Mouse (Mus musculus) liver, embryonic 16.5 days (tissue): Measurements from ENCODE around the gene Ube2g2. TPM values are rescaled to one million over a fixed set of nuclear protein-coding genes. Genes with fewer than 3 reads are reported as not detected.
A peak's percentile ranks its signal among the peaks of the same experiment; 100 is the strongest.

ENCODE experiments used
- ATAC-seq: fragments of 200-750 bp; cut with Nextera tagmentation; 2 replicates; pipeline ENCODE4 v1.8.0; 2017; ENCODE audit warnings: low read depth, mild to moderate bottlenecking, moderate number of reproducible peaks, moderate library complexity
- H3K27ac ChIP-seq: fragments of 300-500 bp; sonication (generic); 2 replicates; pipeline ENCODE4 v1.5.1; 2014; ENCODE audit warnings: mild to moderate bottlenecking, low read length
- H3K27me3 ChIP-seq: fragments of 300-500 bp; sonication (generic); 2 replicates; pipeline ENCODE4 v1.6.1; 2014; ENCODE audit warnings: low read depth, low read length, mixed read lengths; ENCODE audit not compliant: control insufficient read depth, insufficient read depth
- H3K36me3 ChIP-seq: fragments of 300-500 bp; sonication (generic); 2 replicates; pipeline ENCODE4 v1.6.1; 2014; ENCODE audit warnings: mild to moderate bottlenecking; ENCODE audit not compliant: control insufficient read depth, insufficient read depth
- H3K4me1 ChIP-seq: fragments of 300-500 bp; sonication (generic); 2 replicates; pipeline ENCODE4 v1.6.1; 2014; ENCODE audit warnings: low read depth, low read length, mixed read lengths; ENCODE audit not compliant: control insufficient read depth
- H3K4me2 ChIP-seq: fragments of 300-500 bp; sonication (generic); 2 replicates; pipeline ENCODE4 v1.6.1; 2014; ENCODE audit warnings: low read depth, low read length, mixed read lengths
- H3K4me3 ChIP-seq: fragments of 300-500 bp; sonication (generic); 2 replicates; pipeline ENCODE4 v1.5.1; 2014; ENCODE audit warnings: low read depth, mild to moderate bottlenecking, low read length
- H3K9ac ChIP-seq: fragments of 300-500 bp; sonication (generic); 2 replicates; pipeline ENCODE4 v1.6.1; 2014; ENCODE audit warnings: low read depth, low read length
- H3K9me3 ChIP-seq: fragments of 300-500 bp; sonication (generic); replicated peaks from 2 replicates; pipeline ENCODE4 v1.6.1; 2016; ENCODE audit warnings: low read length; ENCODE audit not compliant: control insufficient read depth
- WGBS: fragments of 180-500 bp; shearing (Covaris S2); extraction: QIAGEN DNeasy Blood & Tissue Kit; methylation state at CpG from one replicate; pipeline ENCODE4 v1.1.7; 2014; ENCODE audit not compliant: insufficient replicate concordance; 5-methylcytosine and 5-hydroxymethylcytosine counted together
- polyA plus RNA-seq: library from polyadenylated mRNA; unstranded; fragments of >200 nt; fragmentation: Nextera tagmentation; extraction: Ambion mirVana; gene quantifications from 2 replicates; pipeline ENCODE4 v1.2.1, GENCODE M21; 2015

Ube2g2 gene
- polyA plus RNA-seq, 1 experiment from 2014 or later, result 43.7 TPM

DNA sequence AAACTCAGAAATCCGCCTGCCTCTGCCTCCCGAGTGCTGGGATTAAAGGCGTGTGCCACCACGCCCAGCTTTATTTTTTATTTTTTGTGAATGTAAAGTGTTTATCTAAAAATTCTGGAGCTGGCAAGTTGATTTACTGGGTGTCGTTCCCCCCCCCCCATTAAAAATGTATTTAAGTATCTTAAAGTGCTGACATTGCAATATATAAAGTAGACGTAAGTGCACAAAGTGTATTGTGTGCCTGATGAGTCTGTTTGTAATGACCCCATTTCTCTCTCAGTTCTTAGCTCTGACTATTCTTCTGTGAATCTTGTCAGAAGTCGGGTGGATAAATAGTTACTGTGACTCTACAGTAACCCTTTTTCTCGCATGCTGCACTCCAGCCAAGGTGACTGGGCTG, 6.4 kb upstream of the Ube2g2 start:
- ATAC-seq, result no peak
- H3K9me3 ChIP-seq, result no peaks in the 10 kb centered on the region
- peaks cover 32% of the 10 kb centered on the region for H3K36me3 ChIP-seq
- H3K4me3 ChIP-seq, result no peak overlapping the region
- peaks cover 14% of the 10 kb centered on the region for H3K4me1 ChIP-seq
- no peak overlapping the region for H3K27ac ChIP-seq
- WGBS, result 84% methylated on average over 8 of the region's 8 CpGs
- H3K9ac ChIP-seq, result no peak overlapping the region
- no peak overlapping the region for H3K4me2 ChIP-seq
- H3K27me3 ChIP-seq, result no peaks in the 10 kb centered on the region

DNA sequence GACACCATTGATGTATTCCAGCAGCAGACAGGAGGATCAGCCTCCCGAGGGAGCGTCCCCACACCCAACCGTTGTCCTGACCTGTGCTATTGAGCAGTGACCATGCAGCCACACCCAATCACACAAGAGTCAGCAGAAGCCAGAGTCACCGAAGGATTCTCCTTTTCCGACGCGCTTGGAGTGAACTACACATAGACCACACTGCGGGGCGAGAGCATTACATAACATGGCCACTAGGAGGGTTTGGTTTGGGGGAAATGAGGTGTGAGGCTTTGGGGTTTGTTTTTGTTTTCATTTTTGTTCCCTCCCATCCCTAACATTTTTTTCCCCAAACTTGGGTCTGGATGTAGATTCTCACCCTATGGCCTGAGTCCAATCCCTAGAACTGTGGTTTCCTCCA, 5.9 kb upstream of the Ube2g2 start:
- H3K27me3 ChIP-seq, result no peaks in the 10 kb centered on the region
- H3K4me1 ChIP-seq, result peaks cover 9% of the 10 kb centered on the region
- H3K9me3 ChIP-seq, result no peaks in the 10 kb centered on the region
- H3K27ac ChIP-seq, result peak overlapping the region; percentile 13; the same call in 1 of the 2 replicates
- peaks cover 27% of the 10 kb centered on the region for H3K36me3 ChIP-seq
- no peak overlapping the region for H3K4me3 ChIP-seq
- ATAC-seq, result no peak
- H3K4me2 ChIP-seq, result no peak overlapping the region
- WGBS, result 84% methylated on average over 9 of the region's 9 CpGs
- H3K9ac ChIP-seq, result no peak overlapping the region

DNA sequence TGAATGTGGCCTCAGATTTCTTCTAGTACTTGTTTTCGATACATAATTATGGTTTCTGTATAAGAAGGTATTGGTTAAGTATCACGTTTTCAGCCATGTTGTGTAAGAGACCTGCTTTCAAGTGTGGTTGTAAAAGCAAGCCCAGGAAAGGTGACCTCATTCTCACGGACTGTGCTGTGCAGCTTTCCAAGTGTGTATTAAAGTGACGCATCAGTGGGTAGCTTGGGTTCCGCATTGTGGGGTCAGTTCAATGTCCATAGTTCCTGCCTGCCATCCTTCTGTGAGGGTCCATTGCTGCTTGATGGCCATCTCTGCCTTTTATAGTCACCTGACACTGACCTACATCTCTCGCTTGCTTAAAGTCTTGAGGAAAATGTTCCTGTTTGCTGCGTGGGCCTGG, 5.1 kb upstream of the Ube2g2 start:
- Histone ChIP-seq H3K4me1 (peaks cover 14% of the 10 kb centered on the region), H3K9me3 (no peaks in the 10 kb centered on the region), H3K27ac (peak overlapping the region; percentile 41; the same call in 1 of the 2 replicates), H3K36me3 (peaks cover 25% of the 10 kb centered on the region), H3K4me3 (no peak overlapping the region), H3K9ac (no peak overlapping the region), H3K4me2 (no peak overlapping the region), H3K27me3 (no peaks in the 10 kb centered on the region)
- WGBS, result 77% methylated on average over 7 of the region's 7 CpGs
- peak; percentile 45 for ATAC-seq

DNA sequence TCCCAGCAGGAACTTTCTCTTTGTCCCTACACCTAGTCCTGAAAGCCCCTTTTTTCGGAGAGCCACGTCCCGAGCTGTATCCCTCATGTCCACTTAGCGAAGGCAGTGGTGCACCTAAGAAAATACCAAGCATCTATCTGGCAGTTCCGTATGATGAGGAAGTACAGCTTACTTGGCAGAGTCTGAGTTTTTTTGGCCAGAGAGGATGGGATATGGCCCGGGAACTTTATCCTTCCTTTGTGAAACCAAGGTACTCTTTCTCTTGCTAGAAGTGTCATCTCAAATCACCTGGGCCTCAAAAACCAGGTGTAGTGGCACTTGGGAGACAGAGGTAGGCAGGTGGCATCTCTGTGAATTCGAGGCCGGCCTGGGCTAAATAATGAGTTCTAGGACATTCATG, 529 bp upstream of the Ube2g2 start:
- Histone ChIP-seq H3K9me3 (no peaks in the 10 kb centered on the region), H3K4me2 (peak overlapping the region; percentile 70), H3K4me1 (peaks cover 34% of the 10 kb centered on the region), H3K4me3 (peak overlapping the region; percentile 85), H3K27me3 (no peaks in the 10 kb centered on the region), H3K36me3 (peaks cover 3% of the 10 kb centered on the region; the same call in 1 of the 2 replicates), H3K27ac (peak overlapping the region; percentile 93), H3K9ac (peak overlapping the region; percentile 65)
- no peak for ATAC-seq
- WGBS, result 68% methylated on average over 8 of the region's 8 CpGs

DNA sequence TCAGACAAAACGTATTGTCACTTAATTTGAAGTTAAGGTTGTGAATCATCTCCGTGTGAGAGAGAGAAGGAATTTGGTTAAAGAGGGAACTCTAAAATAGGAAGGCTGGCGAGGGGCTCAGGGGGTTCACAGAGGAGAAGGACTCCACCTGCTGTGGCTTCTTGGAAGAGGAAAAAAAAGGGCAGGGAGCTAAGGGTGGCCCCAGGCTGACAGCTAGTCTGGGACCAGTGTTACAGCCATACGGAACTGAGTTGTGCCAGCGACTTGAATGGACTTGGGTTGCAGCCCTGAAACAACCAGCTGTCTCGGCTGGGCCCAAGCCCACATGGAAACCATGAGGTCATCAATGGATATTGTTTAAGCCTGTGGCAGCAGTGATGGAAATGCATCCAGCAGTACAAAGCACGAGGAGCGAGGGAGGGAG, 1.0 kb downstream of the Ube2g2 start:
- no peak for ATAC-seq
- WGBS, result 11% methylated on average over 8 of the region's 8 CpGs
- H3K4me1 ChIP-seq, result peaks cover 34% of the 10 kb centered on the region

DNA sequence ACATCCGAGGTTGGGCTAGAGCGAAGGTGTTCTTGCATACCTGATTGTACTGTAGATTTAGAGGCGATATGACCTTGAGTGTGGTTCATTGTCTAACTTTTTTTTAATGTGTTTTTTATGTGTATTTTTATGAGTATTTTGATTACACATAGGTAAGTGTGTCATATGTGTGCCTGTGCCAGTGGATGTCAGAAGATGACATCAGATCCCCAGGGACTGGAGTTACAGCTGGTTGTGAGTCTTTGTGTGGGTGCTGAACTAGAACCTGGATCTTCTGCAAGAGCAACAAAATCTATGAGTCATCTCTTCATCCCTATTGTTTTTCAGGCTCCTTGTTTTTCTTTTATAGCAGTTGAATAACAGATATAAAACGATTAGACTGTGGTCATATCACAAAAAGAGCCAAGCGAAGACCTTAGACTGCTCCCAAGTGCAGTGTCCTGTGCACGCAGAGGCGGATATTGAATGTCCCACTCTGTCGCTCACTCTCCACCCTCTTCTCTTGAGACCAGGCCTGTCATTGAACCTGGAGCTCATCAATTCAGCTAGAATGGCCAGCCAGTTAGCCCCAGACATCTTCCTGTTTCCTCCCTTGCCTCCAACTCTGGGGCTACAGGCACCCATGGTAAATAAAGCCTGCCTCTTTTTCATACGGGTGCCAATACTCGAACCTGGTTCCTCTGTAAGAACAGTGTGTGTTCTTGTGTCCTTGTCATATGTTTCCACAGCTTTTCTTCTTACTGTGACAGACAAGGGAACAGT, 1.7 kb downstream of the Ube2g2 start:
- 78% methylated on average over 10 of the region's 10 CpGs for WGBS
- Histone ChIP-seq H3K9ac (no peak overlapping the region; the same call in 1 of the 2 replicates), H3K27me3 (no peaks in the 10 kb centered on the region), H3K9me3 (no peaks in the 10 kb centered on the region), H3K4me3 (peak overlapping the region; percentile 85), H3K36me3 (no peaks in the 10 kb centered on the region), H3K27ac (0 out of 2 replicates have a peak overlapping the region, but pooled peaks have one; percentile 13), H3K4me2 (peak overlapping the region; percentile 62), H3K4me1 (peaks cover 34% of the 10 kb centered on the region)
- no peak for ATAC-seq

More for the DNA sequence above, 1.0 kb downstream of the Ube2g2 start:
- peak overlapping the region; percentile 92 for H3K9ac ChIP-seq
- H3K27me3 ChIP-seq, result no peaks in the 10 kb centered on the region
- peak overlapping the region; percentile 85 for H3K4me3 ChIP-seq
- H3K27ac ChIP-seq, result peak overlapping the region; percentile 93
- H3K9me3 ChIP-seq, result no peaks in the 10 kb centered on the region
- no peaks in the 10 kb centered on the region for H3K36me3 ChIP-seq
- H3K4me2 ChIP-seq, result peak overlapping the region; percentile 62

DNA sequence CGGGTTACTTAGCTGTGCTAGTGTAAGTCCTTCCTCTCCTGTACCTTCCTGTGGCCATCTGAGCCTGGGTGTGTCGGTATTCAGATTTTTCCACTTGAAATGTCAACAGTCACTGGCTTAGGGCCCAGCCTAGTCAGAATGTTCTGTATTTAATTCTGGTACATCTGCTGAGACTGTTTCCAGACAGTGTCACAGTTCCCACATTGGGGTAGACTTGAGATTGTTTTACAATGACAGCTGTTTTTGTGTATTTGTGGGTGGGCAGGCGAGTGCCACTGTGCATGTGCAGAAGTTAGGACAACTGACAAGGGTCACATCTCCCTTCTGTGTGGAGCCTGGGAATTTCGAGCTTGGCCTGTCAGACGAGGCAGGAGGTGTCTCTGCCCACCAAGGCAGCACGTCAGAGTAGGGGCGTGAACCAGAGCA, 2.5 kb downstream of the Ube2g2 start:
- 0 out of 2 replicates have a peak overlapping the region, but pooled peaks have one; percentile 13 for H3K27ac ChIP-seq
- no peaks in the 10 kb centered on the region for H3K36me3 ChIP-seq
- no peak overlapping the region for H3K9ac ChIP-seq
- no peaks in the 10 kb centered on the region for H3K9me3 ChIP-seq
- H3K27me3 ChIP-seq, result no peaks in the 10 kb centered on the region
- H3K4me2 ChIP-seq, result no peak overlapping the region
- H3K4me3 ChIP-seq, result no peak overlapping the region
- 68% methylated on average over 7 of the region's 7 CpGs for WGBS
- ATAC-seq, result no peak
- peaks cover 34% of the 10 kb centered on the region for H3K4me1 ChIP-seq

DNA sequence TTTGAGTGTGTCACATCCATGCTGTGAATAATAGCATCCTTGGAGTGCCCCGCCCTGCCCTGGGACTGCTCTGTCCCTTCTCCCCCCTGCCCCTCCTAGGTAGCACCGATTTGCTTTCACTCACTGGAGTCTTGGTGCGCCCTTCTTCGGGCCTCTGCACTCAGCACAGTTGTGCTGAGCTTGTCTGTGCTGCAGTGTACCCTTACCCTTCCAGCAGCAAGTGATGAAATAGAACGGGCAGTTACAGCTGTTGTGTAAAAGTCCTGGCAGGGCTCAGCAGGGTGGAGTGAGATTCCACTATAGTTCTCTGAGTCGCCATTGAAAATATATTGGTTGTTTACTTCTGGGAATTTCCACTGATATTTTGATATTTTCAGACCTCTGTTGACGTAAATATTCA, 4.0 kb downstream of the Ube2g2 start:
- no peak overlapping the region for H3K9ac ChIP-seq
- 71% methylated on average over 7 of the region's 7 CpGs for WGBS
- no peak overlapping the region for H3K4me2 ChIP-seq
- H3K27ac ChIP-seq, result peak overlapping the region; percentile 23; the same call in 1 of the 2 replicates
- H3K9me3 ChIP-seq, result no peaks in the 10 kb centered on the region
- H3K4me3 ChIP-seq, result no peak overlapping the region
- no peaks in the 10 kb centered on the region for H3K27me3 ChIP-seq
- no peaks in the 10 kb centered on the region for H3K36me3 ChIP-seq
- no peak for ATAC-seq
- H3K4me1 ChIP-seq, result peaks cover 37% of the 10 kb centered on the region

DNA sequence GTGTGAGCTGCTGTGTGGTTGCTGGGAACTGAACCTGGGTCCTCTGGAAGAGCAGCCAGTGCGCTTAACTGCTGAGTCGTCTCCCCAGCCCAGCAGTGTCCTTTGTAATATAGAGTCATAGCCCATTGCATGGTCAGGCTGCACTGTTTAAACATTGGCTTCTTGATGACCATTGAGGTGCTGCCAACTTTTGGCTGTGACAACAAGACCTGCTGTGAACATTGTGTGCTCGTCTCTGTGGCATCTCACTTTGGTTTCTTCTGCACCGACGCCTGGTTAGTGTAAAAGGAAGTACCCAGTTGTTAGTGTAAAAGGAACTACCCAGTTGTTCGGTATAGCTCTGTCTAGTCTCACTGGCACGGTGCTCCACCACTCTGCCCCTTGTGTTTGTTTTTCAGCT, 4.5 kb downstream of the Ube2g2 start:
- Histone ChIP-seq H3K4me3 (no peak overlapping the region), H3K27me3 (no peaks in the 10 kb centered on the region), H3K36me3 (peaks cover 5% of the 10 kb centered on the region), H3K4me2 (no peak overlapping the region), H3K9ac (no peak overlapping the region), H3K4me1 (peaks cover 34% of the 10 kb centered on the region), H3K27ac (peak overlapping the region; percentile 35), H3K9me3 (no peaks in the 10 kb centered on the region)
- 31% methylated on average over 7 of the region's 7 CpGs for WGBS
- ATAC-seq, result no peak
